Mouse (Mus musculus) monocyte, adult 5-6 weeks (primary cell): ENCODE results near the gene Cyb561d2. TPM values are rescaled to one million over a fixed set of nuclear protein-coding genes. Genes with fewer than 3 reads are reported as not detected.

Source experiments
- ATAC-seq: fragments of 153-309, 156-312 bp; replicated peaks from 2 replicates; pipeline ENCODE4 v1.8.0; 2017; ENCODE audit warnings: mild to moderate bottlenecking; ENCODE audit not compliant: low TSS enrichment, insufficient number of reproducible peaks, severe bottlenecking, poor library complexity, low FRiP score
- total RNA-seq: library from RNA; stranded (forward); fragments of 200-1000, 200-491, 200-594 nt; gene quantifications from 3 replicates; pipeline ENCODE4 v1.2.3, GENCODE M21; 2017

Gene Cyb561d2
- total RNA-seq, 1 experiment from 2014 or later = 27.2 TPM

DNA sequence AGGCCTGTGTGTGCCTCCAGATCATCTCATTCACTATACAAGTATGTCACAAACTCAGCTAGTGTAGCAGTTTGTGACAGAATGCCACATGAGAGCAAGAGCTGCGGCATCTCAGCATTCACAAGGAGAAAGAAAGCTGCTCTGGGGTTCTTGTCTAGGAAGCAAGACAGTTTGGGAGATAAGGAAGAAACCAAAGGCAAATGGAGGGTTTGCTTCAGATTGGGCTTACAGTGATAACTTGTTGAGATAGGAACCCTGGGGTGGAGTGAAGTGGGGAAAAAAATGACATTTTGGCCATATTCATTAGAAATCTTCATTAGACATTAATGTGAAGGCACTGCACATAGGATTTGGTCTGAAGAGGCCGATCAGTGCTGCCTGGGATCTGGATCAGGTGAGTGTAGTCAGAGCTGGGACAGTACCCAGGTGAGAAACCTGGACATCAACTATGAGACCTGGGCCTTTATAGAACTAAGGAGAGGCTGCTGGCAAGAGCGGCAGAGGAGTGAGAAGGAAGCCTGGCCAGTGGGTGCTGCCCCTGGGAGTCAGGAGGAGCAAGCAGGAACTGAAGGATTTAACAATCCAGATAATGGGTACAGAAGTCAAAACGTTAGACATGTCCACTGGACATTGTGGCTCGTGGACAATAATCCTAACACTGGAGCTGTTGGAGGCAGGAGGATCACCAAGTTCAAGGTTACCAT is 10.8 kb upstream of the Cyb561d2 start:
- no peak for ATAC-seq

DNA sequence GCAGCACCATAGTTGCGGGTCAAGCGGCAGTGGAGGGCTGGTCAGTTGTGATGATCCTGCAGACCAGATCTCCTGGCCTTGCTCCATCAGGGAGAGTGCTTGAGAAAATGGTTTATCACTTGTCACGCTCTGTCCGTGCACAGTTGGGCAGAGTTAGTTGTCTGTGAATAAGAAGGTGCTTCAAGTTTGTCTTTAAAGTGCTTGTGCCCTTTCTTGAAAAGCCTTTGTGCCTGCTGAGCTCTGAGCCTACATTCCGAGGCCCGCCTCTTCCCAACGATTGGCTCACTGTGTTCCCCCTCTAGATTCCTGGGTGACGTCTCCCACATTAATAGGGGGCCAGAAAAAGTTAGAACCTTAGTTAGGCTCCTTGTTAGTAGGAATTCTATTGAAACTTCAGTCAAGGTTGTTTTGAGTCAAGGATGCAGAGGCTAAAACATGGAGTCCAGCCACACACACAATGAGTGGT is 9.9 kb upstream of the Cyb561d2 start:
- no peak for ATAC-seq

DNA sequence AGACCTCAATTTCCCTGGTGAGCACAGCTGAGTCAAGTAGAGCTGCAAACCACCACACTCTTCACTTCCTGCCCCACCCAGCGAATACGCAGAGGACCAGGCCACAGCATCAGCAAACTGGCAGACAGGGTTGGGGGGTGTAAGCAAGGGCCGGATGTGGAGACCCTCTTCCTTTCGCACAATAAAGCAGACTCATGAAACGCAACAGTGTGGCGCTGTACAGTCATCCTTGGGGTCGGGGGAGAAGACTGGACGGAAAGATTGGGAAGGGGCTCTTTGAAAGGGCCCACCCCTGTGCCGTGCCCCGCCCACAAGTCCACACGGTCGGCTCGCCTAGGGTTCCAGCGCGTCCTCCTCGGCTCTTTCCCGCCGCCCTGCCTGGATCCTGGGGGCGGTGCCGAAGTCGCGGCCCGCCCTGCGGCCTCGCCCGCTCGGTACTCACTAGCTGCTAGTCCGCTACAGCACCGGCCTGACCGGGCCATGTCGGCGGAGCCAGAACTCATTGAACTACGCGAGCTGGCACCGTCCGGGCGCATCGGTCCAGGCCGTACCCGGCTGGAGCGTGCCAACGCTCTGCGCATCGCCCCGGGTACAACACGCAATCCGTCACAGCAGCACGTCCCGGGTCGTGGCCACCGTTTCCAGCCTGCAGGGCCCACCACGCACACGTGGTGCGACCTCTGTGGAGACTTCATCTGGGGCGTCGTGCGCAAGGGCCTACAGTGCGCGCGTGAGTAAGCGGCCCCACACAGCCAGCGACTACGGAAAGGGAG is 9.3 kb upstream of the Cyb561d2 start, which contains the start of gene Rassf1:
Rassf1 (plus strand) TSS at position 439 of the 773 bp plus-strand sequence.
- peak; percentile 11; the same call in 1 of the 2 replicates for ATAC-seq

DNA sequence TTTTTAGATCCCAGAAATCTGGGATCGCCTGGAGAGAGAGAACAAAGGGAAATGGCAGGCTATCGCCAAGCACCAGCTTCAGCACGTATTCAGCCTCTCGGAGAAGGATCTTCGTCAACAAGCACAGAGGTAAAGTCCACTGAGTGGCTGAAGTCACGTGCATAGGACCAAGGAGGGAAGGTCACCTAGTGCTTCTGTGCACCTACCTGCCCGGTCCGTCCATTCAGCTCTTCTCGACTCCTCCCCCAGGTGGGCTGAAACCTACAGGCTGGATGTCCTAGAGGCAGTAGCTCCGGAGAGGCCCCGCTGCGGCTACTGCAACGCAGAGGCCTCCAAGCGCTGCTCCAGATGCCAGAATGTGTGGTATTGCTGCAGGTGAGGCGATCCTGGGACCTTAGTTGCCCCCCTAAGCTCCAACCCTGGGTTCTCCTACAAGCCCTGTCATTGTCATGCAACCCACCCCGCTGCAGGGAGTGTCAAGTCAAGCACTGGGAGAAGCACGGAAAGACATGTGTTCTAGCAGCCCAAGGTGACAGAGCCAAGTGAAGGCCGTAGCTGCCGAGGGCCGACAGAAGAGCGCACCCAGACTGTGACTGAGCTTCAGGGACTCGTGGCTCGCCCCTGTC is 8.6 kb upstream of the Cyb561d2 start:
- ATAC-seq = no peak

DNA sequence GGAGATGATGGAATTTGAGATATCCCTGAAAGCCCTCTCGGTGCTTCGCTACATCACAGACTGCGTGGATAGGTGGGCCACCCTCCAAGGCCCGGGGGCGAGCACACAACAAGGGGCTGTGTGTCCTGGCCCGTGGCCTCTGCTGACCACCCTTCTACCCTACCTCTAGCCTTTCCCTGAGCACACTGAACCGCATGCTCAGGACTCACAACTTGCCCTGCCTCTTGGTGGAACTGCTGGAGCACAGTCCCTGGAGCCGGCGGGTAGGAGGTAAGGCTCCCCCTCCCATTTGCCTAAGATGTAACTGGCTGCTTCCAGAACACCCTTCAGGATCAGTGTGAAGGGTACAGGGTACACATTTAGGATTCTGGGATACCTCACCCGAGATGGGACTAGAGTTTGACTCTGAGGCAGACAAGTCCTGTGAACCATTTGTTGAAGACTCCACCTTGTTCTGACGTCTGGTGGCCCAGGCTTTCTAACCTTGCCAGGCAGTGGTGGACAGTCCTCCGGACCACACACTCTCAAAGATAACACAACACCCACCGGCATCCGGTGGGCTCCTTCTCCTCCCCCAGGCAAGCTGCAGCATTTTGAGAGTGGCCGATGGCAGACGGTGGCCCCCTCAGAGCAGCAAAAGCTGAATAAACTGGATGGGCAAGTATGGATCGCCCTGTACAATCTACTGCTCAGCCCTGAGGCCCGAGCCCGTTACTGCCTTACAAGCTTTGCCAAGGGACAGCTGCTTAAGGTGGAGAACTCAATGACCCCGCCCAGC is 7.5 kb upstream of the Cyb561d2 start:
- ATAC-seq = no peak

DNA sequence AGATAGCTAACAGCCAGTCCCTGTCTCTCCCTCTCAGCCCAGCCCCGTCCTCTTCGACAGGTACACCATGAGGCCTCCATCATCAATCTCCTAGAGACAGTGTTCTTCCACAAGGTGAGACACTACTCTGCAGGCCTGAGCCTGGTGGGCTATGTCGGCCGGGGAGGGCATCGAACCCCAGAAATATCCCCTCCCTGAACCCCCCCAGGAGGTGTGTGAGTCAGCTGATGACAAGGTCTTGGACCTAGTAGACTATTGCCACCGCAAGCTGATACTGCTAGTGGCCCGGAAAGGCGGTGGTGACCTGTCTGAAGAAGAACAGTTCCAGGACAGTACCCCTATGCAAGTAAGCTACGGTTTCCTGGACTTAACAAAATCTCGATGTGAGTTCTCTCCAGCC is 6.8 kb upstream of the Cyb561d2 start:
- no peak for ATAC-seq

DNA sequence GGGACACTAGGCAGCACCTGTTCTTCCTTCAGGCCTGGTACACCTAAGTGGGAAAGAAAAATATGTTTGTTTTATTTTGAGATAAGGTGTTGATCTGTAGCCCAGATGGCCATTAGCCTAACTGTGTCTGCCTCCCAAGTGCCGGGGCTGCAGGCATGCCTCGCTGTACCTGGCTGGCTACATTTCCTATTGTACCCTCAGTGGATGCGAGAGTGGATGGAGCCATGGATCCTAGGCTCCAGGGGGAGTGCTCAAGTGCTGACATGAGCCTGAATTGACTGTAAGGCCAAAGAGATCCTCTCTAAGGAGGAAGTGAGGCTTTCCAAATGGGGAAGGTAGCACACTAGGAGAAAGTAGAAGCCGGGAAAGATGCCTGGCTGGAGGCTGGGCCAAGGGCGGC is 6.0 kb upstream of the Cyb561d2 start:
- ATAC-seq = no peak

DNA sequence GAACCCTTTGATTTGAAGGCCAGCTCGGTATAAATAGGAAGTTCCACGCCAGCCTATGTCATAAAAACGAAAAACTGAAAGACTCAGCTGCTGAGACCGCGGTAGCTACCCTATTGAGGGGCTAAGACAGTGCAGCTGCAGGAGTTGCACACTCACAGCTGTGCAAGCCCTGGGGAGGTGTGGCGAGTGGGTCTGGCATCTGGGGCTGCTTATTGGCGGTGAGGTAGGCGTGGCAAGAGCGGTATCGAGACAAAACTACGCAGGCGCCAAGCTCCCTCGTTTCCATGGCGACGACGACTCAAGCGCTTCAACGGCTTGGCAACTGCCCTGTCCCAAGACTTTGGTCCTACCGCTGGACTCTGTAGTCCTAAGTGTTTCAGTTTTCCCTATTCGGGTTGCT is 5.0 kb upstream of the Cyb561d2 start, which contains the start of gene Zmynd10:
Zmynd10 (plus strand) TSS at position 273 of the 400 bp plus-strand sequence.
- peak; percentile 45 for ATAC-seq

DNA sequence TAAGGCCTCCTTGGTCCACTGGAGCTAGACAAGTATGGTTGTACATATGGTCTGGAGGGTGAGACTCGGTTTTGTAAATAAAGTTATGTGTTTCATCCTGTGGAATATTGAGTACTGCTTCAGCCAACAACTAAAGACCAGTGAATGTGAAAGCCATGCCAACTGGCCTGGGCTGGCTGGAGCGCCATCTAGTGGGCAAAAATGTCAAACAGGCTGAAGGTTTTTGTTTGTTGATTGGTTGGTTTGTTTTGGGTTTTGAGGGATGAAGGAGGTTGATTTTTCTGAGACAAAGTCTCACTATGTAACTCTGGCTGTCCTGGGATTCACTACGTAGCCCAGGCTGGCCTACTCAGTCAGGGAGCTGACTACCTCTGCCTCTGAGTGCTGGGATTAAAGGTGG is 3.6 kb upstream of the Cyb561d2 start:
- ATAC-seq = no peak

DNA sequence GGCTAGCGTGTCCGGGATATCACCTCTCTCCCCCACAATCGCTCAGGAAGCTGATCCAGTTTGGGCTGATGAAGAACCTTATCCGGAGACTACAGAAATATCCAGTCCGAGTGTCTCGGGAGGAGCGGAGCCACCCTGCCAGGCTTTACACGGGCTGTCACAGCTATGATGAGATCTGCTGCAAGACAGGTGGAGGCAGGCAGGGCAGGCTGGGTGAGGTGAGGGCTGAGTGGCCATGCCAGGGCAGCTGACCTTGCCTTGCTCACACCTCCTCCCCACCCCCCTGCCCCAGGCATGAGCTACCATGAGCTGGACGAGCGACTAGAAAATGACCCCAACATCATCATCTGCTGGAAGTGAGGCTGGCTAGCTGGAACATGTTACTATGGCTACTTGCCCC is 3.2 kb upstream of the Cyb561d2 start:
- ATAC-seq = no peak

DNA sequence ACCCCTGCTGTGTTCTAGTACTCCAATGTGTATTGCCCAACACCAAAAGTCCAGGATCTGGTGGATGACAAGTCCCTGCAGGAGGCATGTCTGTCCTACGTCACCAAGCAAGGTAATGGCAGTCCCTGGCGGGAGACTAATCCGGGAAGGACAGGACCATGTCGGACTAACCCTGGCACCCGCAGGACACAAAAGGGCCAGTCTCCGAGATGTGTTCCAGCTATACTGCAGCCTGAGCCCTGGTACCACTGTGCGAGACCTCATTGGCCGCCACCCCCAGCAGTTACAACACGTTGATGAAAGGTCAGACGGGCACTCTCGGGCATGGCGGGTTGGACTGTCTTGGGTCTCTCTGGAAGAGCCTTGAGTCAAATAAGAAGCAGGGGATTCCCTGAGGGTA is 2.7 kb upstream of the Cyb561d2 start:
- ATAC-seq = no peak

DNA sequence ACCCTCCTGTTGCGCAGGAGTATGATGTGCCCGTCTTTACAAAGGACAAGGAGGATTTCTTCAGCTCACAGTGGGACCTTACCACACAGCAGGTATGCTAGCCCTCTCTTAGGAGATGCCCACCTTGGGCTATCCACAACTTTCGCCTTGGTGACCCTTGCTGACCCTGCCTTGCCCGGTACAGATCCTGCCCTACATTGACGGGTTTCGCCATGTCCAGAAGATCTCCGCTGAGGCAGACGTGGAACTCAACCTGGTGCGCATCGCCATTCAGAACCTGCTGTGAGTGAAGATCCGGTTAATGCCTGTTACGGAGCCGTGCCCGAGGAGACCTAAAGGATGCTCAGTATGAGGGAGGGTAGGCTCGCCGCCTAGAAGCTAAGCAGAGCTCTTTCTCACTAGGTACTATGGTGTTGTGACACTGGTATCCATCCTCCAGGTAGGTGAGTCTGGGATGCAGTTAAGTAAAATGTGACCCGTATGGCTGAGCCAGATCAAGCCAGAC is 2.3 kb upstream of the Cyb561d2 start:
- ATAC-seq = no peak

DNA sequence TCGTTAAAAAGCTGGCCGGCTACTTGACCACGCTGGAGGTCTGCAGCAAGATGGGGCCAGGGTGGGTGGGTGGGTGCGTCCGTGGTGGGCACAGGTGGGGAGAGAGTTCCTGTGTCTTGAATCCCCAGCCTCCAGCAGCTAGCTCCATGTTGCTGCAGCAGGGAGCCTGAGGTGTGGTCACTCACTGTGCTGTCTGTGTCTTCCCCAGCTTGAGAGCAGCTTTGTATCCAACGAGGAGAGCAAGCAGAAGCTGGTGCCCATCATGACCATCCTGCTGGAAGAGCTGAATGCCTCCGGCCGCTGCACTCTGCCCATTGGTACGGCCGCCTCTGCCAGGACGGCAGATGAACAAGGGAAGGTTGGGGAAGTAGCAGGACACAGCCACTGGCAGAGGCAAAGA is 1.3 kb upstream of the Cyb561d2 start:
- ATAC-seq = no peak

DNA sequence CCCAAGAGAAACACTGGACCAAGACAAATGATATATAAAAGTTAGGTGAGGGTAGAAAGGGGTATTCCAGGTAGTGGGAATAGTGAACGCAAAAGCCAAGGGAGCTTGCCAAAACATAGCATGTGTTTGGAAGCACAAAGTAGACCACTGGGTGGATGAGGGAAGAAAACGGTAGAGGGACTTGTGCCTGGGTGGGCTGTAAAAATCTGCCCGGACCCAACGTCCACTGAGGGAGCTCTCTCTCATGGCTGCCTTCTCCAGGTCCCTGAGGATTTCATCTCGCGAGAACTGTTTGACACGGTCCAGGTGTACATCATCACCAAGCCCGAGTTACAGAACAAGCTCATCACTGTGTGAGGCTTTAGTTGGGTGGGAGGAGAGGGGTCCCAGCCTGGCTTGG is 728 bp upstream of the Cyb561d2 start:
- no peak for ATAC-seq

DNA sequence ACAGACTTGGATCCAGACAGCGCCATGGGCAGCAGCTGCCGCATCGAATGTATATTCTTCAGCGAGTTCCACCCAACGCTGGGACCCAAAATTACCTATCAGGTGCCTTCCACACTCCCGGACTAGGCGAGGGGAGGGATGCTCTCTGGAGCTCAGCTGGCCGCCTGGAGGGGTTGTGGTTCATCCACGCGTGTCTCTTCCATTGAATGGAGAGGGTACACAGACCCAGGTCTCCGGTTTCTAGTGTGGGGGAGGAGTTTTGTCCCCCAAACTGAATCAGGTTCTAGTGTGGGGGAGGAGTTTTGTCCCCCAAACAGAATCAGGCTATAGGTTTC is 326 bp upstream of the Cyb561d2 start:
- ATAC-seq = no peak

DNA sequence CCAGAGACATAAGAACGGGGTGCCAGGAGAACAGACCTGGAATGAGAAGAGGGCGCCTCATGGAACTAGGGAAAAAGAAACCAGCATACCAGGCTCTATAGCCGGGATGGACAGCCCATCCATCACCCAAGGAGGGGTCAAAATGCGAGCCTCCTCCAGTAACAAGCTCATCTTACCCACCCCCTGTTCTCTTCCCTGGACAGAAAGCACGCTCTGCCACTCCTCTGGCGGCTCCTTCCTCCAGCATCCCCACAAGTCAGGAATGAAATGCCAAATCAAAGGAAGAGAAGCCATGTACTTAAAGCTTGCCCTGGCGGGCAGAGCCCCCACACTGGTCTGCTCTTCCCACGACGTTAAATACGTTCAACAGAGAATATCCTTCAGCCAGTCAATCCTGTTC is 988 bp downstream of the Cyb561d2 start:
- ATAC-seq = no peak

DNA sequence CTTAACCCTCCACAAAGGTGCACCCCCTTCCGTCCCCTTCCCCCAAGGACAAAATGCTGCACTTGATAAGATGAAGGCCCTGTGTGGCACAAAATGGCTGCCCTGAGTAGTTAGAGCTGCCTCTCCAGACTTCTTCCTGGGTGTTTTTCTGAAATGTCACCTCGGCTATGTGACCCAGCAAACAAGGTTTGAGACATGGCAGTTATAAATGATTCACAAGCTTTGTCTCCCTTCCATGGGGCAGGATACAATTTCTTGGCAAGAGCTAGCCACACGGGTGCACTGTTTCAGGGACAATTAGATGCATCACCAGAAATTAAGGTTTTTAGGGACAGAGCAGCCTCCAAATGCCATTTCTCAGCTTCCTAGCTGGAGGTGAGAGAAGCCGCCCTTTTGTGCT is 1.6 kb downstream of the Cyb561d2 start:
- no peak for ATAC-seq

DNA sequence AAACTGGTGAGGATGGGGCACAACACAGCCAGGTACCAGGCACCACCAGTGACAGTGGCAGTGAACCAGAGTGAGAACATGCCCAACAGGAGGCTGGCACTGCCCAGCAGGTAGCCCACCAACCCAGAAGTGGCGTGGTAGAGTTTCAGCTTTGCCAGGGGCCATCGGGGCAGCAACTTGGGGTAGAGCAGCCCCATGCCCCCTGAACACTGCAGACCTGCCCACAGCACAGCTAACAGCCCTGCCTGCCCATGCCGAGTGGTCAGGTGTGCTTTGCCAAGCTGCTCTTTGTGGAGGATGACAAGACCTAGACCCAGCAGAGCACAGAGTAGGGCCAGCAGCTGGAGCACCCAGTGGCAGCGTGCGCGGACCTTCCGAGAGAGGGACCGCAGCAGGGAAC is 2.1 kb downstream of the Cyb561d2 start:
- no peak for ATAC-seq

DNA sequence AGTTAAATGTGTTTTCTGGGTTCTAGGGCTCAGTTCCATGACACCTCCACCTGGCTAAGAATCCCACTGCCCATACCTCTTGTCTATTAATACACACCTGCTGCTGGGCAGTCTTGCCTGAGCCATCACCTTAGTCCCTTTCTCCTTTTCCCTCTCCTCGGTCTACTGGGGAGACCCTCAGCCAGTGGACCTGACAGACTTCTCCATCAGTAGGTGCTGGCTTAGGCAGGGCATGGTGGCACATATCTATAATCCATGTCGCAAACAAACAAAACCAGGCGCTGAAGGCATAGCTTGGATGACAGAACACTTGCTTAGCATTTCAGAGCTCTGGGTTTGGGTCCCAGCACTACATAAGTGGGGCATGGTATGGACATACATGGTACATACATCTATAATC is 3.3 kb downstream of the Cyb561d2 start:
- ATAC-seq = no peak
